Mouse (Mus musculus): ENCODE measurements around the gene Borcs6. TPM values are rescaled to one million over a fixed set of nuclear protein-coding genes. Genes with fewer than 3 reads are reported as not detected.
"Not testable (repeated sequence)": the region's sequence is repeated elsewhere in the genome, so short reads cannot be mapped to it uniquely, and the experiment has no call there.

Gene Borcs6
- 10 to 100 TPM; 27.8 to 30.4 TPM for total RNA-seq (2021)

DNA sequence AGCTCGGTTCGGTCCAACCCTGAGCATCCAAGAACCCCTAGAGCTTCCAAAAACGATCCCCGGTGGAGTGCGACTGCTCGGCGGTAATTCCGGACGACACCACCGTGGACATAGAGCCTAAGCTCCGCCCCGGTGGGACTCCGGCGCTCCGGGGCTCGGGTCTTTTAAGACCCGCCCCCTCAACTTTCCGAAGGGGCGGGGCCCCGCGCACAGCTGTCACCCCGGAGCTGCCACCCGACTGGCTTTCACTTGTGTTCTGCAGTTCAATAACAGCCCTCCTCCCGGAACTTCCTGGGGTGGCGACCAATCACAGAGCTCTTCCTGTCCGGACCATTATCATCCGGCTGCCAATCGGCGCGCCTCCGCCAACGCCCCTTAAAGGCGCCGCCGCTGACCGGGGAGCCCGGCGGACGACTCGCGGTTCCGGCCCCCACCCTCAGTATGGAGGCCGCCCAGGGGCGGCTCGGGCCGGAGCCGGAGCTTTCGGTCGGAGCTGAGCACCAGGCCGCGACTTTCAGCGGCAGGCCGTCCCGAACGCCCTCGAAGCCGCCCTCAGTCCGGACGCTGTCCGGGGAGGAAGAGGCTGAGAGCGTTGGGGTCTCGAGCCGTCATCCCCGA, at the start of gene Borcs6:
TSS of gene Borcs6 (plus strand) at position 361 of the 618 bp plus-strand sequence.
- peak; percentile 97 for DNase-seq

DNA sequence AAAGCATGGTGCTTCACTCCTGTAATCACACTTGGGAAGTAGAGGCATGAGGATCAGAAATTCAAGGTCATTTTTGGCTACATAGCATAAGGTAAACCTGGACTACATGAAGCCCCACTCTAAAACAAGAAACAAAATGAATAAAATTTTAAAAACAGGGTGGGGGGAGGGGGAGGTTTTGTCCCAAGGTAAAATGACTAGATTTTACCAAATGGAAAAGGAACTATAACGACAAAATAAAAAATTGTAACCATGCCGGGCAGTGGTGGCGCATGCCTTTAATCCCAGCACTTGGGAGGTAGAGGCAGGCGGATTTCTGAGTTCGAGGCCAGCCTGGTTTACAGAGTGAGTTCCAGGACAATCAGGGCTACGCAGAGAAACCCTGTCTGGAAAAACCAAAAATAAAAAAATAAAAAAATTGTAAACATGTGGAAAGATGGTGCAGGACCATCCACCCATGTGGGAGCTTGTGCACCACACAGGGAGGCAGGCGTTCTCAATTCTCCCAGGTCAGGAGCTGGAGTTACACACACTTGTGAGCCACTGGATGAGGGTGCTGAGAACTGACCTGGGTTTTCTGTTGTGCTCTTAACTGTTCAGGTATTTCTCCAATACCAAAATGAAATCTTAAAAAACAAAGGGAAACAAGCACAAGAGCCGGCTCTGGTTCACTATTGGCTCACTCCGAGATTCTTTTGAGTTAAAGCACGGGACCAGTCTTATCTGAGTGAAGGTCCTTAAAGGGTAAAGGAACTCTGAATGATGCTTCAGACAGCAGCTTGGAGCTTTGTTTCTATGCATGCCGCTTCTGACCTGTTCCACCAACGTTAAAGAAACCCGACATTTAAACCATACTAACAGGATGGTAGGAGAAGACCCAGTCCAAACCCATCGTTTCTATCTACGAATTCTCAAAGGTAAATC, 48.9 kb upstream of the Borcs6 start:
- no peak for DNase-seq

DNA sequence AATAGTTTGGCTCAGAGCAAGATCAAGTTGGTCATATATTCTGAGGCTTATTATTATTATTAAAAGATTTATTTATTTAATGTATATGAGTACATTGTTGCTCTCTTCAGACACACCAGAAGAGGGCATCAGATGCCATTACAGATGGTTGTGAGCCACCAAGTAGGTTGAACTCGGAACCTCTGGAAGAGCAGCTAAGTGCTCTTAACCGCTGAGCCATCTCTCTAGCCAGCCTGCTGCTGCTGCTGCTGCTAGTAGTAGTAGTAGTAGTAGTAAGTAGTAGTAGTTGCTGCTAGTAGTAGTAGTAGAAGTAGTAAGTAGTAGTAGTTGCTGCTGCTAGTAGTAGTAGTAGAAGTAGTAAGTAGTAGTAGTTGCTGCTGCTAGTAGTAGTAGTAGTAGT, 48.1 kb upstream of the Borcs6 start:
- not testable (repeated sequence) for DNase-seq

DNA sequence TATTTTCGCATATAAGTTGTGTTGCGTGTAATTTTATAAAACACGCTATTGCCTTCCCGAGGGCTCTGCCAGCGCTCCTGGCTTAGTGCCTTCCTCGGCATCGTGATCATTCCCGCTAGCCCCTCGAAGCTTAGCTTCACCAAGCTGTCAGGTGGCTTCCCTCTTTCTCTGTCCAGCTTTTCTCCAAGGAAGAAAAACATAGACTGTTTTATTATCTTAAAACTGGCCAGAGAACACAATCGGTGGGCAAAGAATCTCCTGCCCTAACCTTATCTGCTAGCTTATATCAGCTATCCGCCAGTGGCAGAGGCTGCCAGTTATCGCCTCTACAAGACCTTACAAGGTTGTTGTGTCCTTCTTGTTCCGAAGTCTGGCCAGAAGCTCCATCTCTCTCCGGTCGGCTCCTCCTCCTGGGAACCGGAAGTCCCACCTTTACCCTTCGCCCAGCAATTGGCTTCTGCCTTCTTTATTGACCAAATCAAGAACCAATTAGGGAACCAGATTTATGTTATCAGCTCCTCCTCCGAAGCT, 47.4 kb upstream of the Borcs6 start:
- DNase-seq: peak; percentile 86

DNA sequence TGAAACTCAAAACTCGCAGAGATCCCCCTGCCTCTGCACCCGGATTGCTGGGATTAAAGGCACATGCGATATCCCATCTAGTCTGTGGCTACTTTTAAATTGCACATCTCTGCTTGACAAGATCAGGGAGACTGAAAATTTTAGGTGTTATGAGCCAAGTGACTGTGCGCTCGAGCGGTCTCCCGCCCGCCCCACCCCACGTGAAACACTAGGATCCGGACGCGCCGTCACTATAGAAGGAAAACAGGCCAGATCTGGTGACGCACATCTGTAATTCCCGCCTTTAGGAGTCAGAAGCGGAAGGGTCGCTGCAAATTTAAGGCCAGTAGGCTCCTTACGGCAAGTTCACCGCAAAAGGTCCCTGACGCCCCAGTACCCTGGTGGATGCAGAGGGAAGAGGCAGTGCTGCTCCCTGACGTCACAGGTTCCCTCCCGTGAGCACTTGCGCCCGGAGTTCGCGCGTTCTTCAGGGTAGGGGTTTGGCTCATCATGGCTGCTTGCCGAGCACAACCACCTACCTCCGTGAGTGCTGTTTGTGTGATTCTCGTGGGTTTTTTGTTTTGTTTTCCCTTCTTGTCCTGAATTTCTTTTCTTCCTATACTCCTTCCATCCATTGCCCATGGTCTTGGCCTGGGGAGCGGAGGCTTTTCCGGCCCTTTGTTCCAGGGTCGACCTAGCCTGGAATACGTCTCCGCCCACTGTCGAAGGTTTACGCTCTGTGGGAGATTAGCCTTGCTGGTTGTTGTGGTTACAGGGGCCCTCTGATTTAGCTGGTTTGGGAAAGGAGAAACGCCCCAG, 43.7 kb upstream of the Borcs6 start, which contains the start of gene Ctc1:
TSS of gene Ctc1 (plus strand) at position 268 of the 798 bp plus-strand sequence.
- peak; percentile 90 to 91 for DNase-seq

DNA sequence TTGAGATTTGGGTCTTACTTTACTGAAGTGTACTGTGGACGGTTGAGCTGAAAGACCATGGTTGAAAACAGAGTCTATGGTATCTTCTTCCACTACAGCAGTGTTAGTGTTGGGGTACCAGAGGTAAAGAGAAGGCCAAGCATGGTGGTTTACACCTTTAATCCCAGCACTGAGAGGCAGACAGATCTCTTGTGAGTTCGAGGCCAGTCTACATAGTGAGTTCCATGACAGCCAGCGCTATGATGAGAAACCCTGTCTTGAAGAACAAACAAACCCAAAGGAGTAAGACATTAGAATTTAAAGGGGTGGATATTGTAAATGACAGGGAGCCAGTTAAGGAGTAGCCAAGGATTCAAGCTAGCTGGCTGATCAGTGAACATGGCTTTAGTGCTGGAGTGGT, 42.8 kb upstream of the Borcs6 start:
- DNase-seq: no peak

DNA sequence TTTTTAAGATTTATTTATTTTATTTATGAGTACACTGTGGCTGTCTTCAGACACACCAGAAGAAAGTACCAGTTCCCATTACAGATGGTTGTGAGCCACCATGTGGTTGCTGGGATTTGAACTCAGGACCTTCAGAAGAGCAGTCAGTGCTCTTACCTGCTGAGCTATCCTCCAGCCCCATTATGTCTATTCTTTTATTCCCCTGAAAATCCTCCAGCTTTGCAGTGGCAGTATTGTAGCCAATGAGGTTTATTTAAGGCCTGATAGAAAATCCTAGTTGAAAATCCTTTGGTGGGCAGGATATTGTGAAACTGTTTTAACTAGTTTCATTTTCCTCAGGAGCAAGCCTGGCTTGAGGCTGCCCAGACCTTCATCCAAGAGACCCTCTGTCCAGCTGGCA, 38.8 kb upstream of the Borcs6 start:
- DNase-seq: no peak

DNA sequence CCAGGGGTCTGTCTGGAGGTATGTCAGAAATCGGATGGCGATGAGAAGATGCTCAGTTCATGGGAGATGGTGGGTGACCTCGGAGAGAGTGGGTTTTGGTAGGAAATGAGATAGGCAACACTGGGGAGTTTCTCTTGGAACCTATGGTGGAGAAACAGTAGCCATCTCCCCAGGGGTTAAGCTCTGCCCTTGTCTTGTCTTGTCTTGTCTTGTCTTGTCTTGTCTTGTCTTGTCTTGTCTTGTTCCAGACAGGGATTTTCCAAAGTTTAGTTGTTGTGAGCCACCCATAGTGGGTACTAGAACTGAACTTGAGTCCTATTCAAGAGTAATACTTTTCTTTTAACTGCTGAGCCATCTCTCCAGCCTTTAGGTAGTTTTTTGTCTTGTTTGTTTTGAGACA, 33.0 kb upstream of the Borcs6 start:
- no peak for DNase-seq

DNA sequence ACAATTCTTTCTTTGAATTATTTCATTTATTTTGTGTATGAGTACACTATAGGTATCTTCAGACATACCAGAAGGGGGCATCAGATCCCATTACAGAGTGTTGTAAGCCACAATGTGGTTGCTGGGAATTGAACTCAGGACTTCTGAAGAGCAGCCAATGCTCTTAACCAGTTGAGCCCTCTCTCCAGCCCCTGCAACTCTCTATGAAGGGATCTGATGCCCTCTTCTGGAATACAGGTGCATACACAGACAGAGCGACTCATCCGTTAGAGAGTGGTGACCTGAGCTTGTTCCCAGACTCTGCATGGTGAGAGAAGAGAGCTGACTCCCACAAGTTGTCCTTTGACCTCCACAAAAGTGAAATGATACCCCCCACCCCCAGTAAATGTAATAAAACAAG, 30.7 kb upstream of the Borcs6 start:
- no peak for DNase-seq

DNA sequence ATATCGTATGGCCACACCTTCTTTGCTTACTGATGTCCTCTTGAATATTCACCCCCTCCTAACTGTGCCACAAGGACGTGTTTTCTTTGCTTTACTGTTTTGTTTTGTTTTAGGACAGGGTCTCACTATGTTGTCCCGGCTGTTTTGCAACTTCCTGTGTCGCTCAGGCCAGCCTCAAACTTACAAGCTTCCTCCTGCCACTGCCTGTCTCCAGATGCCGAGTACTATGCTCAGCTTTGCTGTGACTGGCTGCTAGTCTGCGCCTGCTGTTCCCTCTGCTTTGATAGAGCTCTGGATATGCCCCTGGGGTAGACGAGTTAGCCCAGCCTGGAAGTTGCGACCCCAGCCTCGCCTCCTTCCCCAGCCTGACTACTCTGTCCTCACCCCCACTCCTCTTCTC, 26.0 kb upstream of the Borcs6 start:
- DNase-seq: no peak

DNA sequence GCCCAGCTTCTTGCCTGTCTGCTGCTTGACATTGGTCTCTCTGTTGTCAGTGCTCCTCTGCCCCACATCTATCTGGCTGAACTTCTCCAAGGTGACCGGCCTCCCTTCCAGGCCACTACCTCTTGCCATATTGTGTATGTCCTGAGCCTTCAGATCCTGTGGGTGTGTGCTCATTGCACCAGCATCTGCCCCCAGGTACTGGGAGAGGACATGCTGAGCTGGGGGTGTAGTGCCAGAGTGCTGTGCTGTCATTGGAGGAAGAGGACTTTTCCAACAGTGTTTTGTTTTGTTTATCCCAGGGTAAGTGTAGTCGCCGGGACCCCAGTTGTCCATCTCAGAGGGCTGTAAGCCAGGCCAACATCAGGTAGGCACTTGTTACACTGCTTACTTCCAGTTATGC, 24.9 kb upstream of the Borcs6 start:
- DNase-seq: no peak

DNA sequence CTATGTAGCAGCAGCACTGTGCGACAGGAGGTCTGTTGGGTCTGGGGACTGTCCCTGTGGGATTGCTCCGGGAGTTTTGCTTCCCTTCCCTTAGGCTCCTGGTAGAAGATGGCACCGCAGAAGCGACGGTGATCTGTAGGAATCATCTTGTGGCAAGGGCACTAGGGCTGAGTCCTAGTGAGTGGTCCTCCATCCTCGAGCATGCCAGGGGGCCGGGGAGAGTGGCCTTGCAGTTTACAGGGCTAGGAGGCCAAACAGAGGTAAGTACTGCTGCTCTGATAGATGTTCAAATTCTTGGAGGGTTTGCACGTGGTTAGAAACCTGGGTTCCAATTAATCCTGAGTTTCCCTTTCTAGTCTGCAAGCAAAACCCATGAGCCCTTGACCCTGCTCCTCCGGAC, 24.1 kb upstream of the Borcs6 start:
- DNase-seq: no peak

DNA sequence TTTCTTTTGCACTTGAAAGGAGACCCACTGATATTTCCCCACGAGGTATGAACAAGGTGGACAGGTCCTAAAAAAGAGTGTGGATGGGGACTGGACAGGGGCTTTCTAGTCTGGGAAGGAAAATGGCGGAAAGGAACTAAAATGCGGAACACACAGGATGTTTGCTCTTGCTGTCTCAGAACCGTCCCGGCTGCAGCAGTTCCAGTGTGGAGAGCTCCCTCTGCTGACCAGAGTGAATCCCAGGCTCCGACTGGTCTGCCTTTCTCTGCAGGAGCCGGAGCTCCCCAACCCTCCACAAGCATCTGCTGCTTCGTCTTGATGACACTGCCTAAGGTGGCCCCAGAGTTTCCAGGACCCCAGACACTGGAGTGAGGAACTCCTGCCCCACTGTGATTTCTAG, 23.7 kb upstream of the Borcs6 start:
- DNase-seq: peak; percentile 82 to 88

DNA sequence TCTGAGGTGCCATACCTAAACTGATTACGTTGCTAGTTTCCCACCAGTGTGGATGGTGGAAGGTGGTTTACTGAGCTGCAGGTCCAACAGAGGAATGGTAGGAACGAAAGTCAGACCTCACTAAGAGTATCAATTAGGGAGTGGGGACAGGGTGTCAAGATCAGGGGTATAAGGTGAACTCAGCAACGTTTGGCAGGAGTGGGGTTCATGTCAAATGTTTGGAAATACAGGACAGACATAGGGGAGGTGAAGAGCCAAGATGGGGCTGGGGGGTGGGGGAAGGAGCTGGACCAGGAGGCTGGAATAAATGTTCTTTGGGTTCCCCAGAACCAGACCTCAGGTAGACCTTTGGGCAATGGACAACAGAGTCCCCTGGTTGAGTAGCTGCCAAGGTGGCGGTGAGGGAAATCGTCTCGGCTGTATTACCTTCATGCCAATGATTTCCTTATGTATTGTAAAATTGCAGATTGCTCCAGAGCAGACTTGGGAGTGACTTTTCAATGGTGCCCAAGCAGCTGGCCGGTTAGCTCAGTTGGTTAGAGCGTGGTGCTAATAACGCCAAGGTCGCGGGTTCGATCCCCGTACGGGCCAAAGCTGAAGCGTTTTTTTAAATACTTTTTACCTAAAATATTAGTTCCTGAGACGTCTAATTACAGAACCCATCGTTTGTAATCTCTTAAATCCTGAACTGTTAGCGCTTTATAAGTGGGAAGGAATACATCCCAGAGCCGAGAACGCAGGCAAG, 22.9 kb upstream of the Borcs6 start:
- DNase-seq: peak; percentile 88 to 93

DNA sequence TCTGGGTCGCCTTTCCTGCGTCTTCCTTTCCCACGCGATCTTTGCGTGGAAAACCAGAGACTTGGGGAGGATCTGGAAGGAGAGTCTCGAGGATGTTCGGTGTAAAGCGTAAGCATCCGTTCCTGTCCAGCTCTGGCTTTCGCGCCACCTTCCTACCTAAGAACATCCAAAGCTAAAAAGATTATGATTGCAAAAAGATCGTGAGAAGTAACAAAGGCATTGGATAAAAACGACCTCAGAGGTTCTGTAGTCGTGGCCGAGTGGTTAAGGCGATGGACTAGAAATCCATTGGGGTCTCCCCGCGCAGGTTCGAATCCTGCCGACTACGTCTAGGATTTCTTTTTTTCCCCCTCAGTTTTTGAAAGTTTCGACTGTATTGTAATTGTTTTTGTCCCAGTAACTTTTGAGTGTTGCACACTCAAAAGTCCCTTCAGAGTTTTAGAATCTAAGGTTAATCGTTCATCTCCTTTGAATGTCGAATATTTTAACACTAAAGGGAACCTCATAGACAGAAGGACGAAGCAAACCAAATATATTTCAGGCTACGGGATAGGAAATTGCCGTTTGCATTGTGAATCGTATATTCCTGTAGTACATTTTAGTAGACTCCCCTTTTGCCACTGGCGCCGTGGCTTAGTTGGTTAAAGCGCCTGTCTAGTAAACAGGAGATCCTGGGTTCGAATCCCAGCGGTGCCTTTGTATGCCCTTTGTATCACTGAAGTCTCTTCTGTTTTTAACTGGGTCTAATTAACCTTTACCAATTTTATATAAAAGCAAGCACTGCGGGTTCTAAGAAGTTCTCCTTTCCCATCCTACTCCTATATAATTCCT, 22.1 kb upstream of the Borcs6 start:
- peak; percentile 79 to 87 for DNase-seq

DNA sequence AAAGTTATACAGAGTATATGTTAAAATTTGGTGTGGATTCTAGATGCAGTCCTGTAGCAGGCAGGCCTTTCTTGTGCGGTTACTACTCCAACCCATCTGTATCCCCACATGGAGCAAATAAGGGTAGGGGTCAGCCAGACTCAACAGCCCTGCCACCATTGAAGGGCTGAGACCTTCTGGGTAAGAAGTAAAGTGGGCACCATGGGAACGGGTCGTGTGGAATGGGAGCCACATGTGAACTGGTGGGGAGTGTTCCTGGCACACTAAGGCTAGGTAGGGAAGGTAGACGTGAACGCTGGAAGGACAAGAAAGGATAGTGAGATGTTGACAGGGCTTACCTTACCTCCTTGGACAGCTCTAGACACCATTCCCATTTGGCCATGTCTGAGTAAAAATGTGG, 21.3 kb upstream of the Borcs6 start:
- no peak for DNase-seq

DNA sequence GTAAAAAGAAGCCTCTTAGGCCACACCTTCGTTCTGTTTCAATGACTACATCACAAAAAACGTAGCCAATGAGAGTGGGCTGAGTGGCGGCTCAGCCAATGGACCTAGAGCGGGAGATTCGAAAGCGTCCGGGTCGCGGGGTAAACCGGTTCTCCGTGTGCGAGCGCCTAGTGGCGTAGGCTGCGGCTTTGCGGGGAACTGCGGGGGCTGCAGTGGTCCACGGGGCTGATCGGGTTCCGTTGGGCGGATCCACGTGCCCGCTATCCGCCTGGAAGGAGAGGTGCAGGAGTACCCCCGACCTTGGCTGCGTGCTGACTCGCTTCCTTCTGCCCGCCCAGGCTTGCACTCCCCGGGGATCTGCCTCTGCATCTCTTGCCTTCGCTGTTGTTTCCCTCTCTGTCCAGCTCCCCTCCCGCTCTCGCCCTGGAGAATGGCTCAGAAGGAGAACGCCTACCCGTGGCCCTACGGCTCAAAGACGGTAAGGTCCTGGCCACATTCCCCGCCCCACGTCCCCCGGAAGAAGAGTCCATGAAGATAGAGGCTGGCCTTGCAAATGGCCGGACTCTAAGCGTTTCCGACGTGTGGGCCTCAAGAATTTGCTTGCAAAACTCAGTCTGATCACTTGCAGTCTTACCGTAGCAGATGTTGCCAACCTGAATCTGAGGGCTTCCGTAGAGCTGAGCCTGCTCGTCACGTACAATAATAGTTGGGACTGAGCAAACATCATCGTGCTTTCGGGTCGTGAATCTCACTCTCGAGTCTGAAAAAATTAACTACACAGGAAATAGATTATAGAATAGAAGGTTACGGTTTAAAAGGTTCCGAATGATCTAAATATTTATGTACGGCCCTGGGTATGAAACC, 13.8 kb upstream of the Borcs6 start, which contains the start of gene Aurkb:
TSS of gene Aurkb (plus strand) at position 117 of the 864 bp plus-strand sequence.
- peak; percentile 62 to 65 for DNase-seq

DNA sequence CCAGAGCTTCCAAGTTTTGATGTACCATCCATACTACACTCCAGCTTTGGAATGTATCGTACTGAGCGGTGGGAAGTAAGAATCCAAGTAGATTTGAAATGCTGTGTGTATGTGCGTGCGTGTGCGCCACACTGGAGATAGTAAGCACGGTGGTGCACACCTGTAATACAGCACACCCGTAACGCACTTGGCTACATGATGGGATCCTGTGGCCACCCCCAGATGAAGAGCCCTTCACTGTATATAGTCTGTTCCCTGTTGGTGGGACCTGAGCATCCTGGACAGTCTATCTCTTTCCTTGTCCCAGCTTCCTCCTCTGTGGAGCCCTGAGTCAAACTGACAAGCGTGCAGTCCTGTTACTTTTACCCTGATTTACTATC, 13.1 kb upstream of the Borcs6 start:
- no peak for DNase-seq

DNA sequence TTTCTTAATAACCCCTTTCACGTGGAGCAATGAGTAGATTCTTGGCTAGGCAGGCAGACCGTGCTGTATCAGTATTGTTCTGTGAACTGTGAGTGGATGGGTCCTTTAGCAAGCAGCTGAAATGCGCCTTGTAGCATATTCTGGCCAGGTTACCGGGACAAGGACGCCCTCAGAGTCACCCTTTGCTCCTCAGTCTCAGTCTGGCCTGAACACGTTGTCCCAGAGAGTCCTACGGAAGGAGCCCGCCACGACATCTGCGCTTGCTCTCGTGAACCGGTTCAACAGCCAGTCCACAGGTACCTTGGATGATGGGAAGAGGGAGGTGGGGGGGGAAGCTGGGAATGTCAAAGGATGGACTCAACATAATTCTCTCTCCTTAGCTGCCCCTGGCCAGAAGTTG, 11.9 kb upstream of the Borcs6 start:
- no peak for DNase-seq

DNA sequence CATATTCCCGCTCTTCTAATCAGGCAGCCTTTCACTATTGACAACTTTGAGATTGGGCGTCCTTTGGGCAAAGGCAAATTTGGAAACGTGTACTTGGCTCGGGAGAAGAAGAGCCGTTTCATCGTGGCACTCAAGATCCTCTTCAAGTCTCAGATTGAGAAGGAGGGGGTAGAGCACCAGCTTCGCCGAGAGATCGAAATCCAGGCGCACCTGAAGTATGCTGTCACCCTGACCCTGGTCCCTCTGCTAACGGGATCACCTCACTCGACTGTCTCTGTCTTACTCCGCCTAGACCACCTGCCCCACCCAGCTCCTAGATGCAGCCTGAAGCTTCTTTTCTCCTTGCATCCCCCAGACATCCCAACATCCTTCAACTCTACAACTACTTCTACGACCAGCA, 11.4 kb upstream of the Borcs6 start:
- no peak for DNase-seq

All from layer of hippocampus, postnatal 36 days (tissue).